Mouse (Mus musculus) CH12.LX (cell line): ENCODE results near the gene Atp6v0b. TPM values are rescaled to one million over a fixed set of nuclear protein-coding genes. Genes with fewer than 3 reads are reported as not detected.

Experiments used
- DNase-seq: peaks from one replicate; pipeline ENCODE4 v3.0.0-alpha.2; 2013; ENCODE audit errors: extremely low read depth
- H3K27ac ChIP-seq: 2 replicates; pipeline ENCODE4 v1.5.1; 2012; ENCODE audit warnings: low read depth, mild to moderate bottlenecking, control low read depth, moderate library complexity; ENCODE audit not compliant: insufficient read depth
- H3K27me3 ChIP-seq: replicated peaks from 2 replicates; pipeline ENCODE3; 2012; ENCODE audit warnings: inconsistent platforms
- H3K36me3 ChIP-seq, 2 experiments: replicated peaks in 1 of 2; 2 replicates each; pipeline versions ENCODE3 to v1.6.1; 2012; ENCODE audit warnings: inconsistent platforms in 1 of 2, low read length in 1 of 2, mild to moderate bottlenecking in 1 of 2, mixed read lengths in 1 of 2, moderate library complexity in 1 of 2; ENCODE audit not compliant: control insufficient read depth in 1 of 2, insufficient read depth in 1 of 2
- H3K4me1 ChIP-seq, 2 experiments: 2 replicates each; pipeline ENCODE4 v1.6.1; 2012; ENCODE audit warnings: inconsistent platforms in 1 of 2, moderate library complexity in 1 of 2; ENCODE audit not compliant: insufficient read depth in 2 of 2, control insufficient read depth in 1 of 2
- H3K4me2 ChIP-seq: 2 replicates; pipeline ENCODE4 v1.6.1; 2012; ENCODE audit warnings: low read depth, mild to moderate bottlenecking, control low read depth; ENCODE audit not compliant: poor library complexity, insufficient read depth, severe bottlenecking
- H3K4me3 ChIP-seq, 3 experiments: fragments of 150-350 bp in 1 of 3; sonication (generic) in 1 of 3; replicated peaks in 1 of 3; 2 replicates each; pipeline versions ENCODE3 to v1.5.1; 2011 to 2012; ENCODE audit warnings: low read depth in 2 of 3, low read length in 2 of 3, mild to moderate bottlenecking in 2 of 3, moderate library complexity in 2 of 3, control low read depth in 1 of 3, improper control_type of control experiment in 1 of 3, inconsistent platforms in 1 of 3, mixed read lengths in 1 of 3; ENCODE audit not compliant: poor library complexity in 1 of 3
- H3K79me2 ChIP-seq: replicated peaks from 2 replicates; pipeline ENCODE4 v1.6.1; 2012; ENCODE audit warnings: mild to moderate bottlenecking, moderate library complexity; ENCODE audit not compliant: control insufficient read depth, poor library complexity, insufficient read depth, severe bottlenecking; ENCODE audit errors: extremely low read depth
- H3K9ac ChIP-seq: 2 replicates; pipeline ENCODE4 v1.6.1; 2012; ENCODE audit warnings: low read depth, mild to moderate bottlenecking, control low read depth, moderate library complexity; ENCODE audit not compliant: insufficient read depth
- H3K9me3 ChIP-seq: replicated peaks from 2 replicates; pipeline ENCODE3; 2012; ENCODE audit warnings: low read length, inconsistent platforms, mixed read lengths
- CTCF ChIP-seq, 2 experiments: IDR thresholded peaks in 1 of 2; conservative IDR thresholded peaks in 1 of 2; 2 replicates each; pipeline ENCODE4 v1.5.1; 2011 to 2012; ENCODE audit warnings: low read depth in 2 of 2, low read length in 2 of 2, improper control_type of control experiment in 1 of 2, inconsistent platforms in 1 of 2, mild to moderate bottlenecking in 1 of 2, moderate library complexity in 1 of 2
- E2F4 ChIP-seq: IDR thresholded peaks from 2 replicates; pipeline ENCODE4 v1.6.1; 2011; ENCODE audit warnings: low read depth, low read length, improper control_type of control experiment; ENCODE audit not compliant: insufficient replicate concordance
- ELF1 ChIP-seq: IDR thresholded peaks from 2 replicates; pipeline ENCODE4 v1.6.1; 2014; ENCODE audit warnings: low read depth, mild to moderate bottlenecking, inconsistent platforms, low read length, improper control_type of control experiment
- ETS1 ChIP-seq: conservative IDR thresholded peaks from 2 replicates; pipeline ENCODE4 v1.6.1; 2012; ENCODE audit warnings: low read depth, mild to moderate bottlenecking, inconsistent platforms, low read length, improper control_type of control experiment, moderate library complexity
- GABPA ChIP-seq: IDR thresholded peaks from 2 replicates; pipeline ENCODE4 v1.6.1; 2012; ENCODE audit warnings: low read depth, low read length, improper control_type of control experiment, inconsistent platforms; ENCODE audit not compliant: insufficient replicate concordance
- HCFC1 ChIP-seq: IDR thresholded peaks from 2 replicates; pipeline ENCODE4 v1.6.1; 2012; ENCODE audit warnings: low read depth, mild to moderate bottlenecking, inconsistent platforms, low read length, improper control_type of control experiment
- JUND ChIP-seq: conservative IDR thresholded peaks from 2 replicates; pipeline ENCODE4 v1.6.1; 2011; ENCODE audit warnings: low read depth, low read length, improper control_type of control experiment
- MAFK ChIP-seq: IDR thresholded peaks from 2 replicates; pipeline ENCODE4 v1.6.1; 2011; ENCODE audit warnings: low read length, improper control_type of control experiment; ENCODE audit not compliant: insufficient replicate concordance
- MAZ ChIP-seq: IDR thresholded peaks from 2 replicates; pipeline ENCODE4 v1.6.1; 2012; ENCODE audit warnings: low read depth, mild to moderate bottlenecking, inconsistent platforms, low read length, improper control_type of control experiment, moderate library complexity
- MEF2A ChIP-seq: IDR thresholded peaks from 2 replicates; pipeline ENCODE4 v1.6.1; 2014; ENCODE audit warnings: low read depth, mild to moderate bottlenecking, inconsistent platforms, low read length, improper control_type of control experiment, borderline replicate concordance
- MXI1 ChIP-seq: IDR thresholded peaks from 2 replicates; pipeline ENCODE4 v1.6.1; 2011; ENCODE audit warnings: mild to moderate bottlenecking, low read depth, low read length, improper control_type of control experiment
- NELFE ChIP-seq: IDR thresholded peaks from 2 replicates; pipeline ENCODE4 v1.6.1; 2011; ENCODE audit warnings: low read depth, low read length, improper control_type of control experiment
- POLR2A ChIP-seq: IDR thresholded peaks from 2 replicates; pipeline ENCODE4 v1.6.1; 2011; ENCODE audit warnings: low read depth, mild to moderate bottlenecking, improper control_type of control experiment, low read length
- POLR2AphosphoS2 ChIP-seq: IDR thresholded peaks from 2 replicates; pipeline ENCODE4 v1.6.1; 2011; ENCODE audit warnings: low read depth, low read length, improper control_type of control experiment
- SIN3A ChIP-seq: IDR thresholded peaks from 2 replicates; pipeline ENCODE4 v1.6.1; 2012; ENCODE audit warnings: low read length, improper control_type of control experiment, inconsistent platforms
- SMC3 ChIP-seq: IDR thresholded peaks from 2 replicates; pipeline ENCODE4 v1.6.1; 2011; ENCODE audit warnings: low read depth, low read length, improper control_type of control experiment
- TCF12 ChIP-seq: IDR thresholded peaks from 2 replicates; pipeline ENCODE4 v1.6.1; 2014; ENCODE audit warnings: low read depth, mild to moderate bottlenecking, inconsistent platforms, low read length, improper control_type of control experiment
- USF2 ChIP-seq: conservative IDR thresholded peaks from 2 replicates; pipeline ENCODE4 v1.6.1; 2011; ENCODE audit warnings: low read depth, low read length, improper control_type of control experiment
- ZC3H11A ChIP-seq: IDR thresholded peaks from 2 replicates; pipeline ENCODE4 v1.6.1; 2012; ENCODE audit warnings: low read depth, mild to moderate bottlenecking, inconsistent platforms, low read length, improper control_type of control experiment
- ZKSCAN1 ChIP-seq: IDR thresholded peaks from 2 replicates; pipeline ENCODE4 v1.6.1; 2012; ENCODE audit warnings: low read depth, inconsistent platforms, low read length, improper control_type of control experiment, borderline replicate concordance
- ZMIZ1 ChIP-seq: IDR thresholded peaks from 2 replicates; pipeline ENCODE4 v1.6.1; 2012; ENCODE audit warnings: low read depth, mild to moderate bottlenecking, inconsistent platforms, low read length, improper control_type of control experiment
- ZNF384 ChIP-seq: IDR thresholded peaks from 2 replicates; pipeline ENCODE4 v1.6.1; 2012; ENCODE audit warnings: low read depth, low read length, improper control_type of control experiment, inconsistent platforms
- dilution Hi-C: fragments of 300-500 bp; cut with MboI; formaldehyde crosslinking; loops from 2 replicates; pipeline ENCODE4 v1.14.3; 2020; ENCODE audit warnings: low sequenced_read_pairs; ENCODE audit not compliant: extremely low pct_unique_long_range_greater_than_20kb, extremely low pct_ligation_motif_present
- in situ Hi-C: fragments of 300-500 bp; cut with MboI; formaldehyde crosslinking; loops from 3 replicates; pipeline ENCODE4 v1.14.3; 2019; ENCODE audit warnings: low sequenced_read_pairs, low pct_ligation_motif_present, low pct_unique_long_range_greater_than_20kb, mixed read lengths
- polyA plus RNA-seq: library from polyadenylated mRNA; unstranded; fragments of >175 nt; gene quantifications from 2 replicates; pipeline ENCODE4 v1.2.1, GENCODE M21; 2012; ENCODE audit warnings: low read depth; ENCODE audit not compliant: insufficient read length
- total RNA-seq, 2 experiments: library from RNA; depleted of rRNA; stranded (reverse); fragments of 300-350 nt in 1 of 2; fragments of >200 nt in 1 of 2; gene quantifications; 2 replicates each; pipeline ENCODE4 v1.2.3; 2012 to 2014

The Atp6v0b gene
- total and polyA plus RNA-seq, 3 experiments: 176 to 202 (median 186) TPM

DNA sequence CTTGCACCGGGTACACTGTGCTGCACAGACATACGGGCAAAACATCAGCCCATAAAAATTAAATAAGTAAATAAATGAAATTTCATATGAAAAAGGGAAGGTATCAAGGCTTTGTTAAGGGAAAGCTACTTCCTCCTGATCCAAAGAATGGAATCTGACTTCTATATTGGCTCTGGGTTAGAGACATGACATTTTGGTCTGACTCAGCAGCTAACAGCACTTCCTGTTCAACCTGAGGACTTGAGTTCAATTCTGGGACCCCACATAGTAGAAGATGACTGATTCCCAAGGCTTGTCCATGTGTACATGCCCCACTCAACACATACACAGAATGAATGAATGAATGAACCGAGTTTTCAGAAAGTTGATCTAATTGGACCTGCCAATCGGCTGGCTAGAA lies 30.7 kb upstream of the Atp6v0b start:
- no peak overlapping the region for H3K4me3 ChIP-seq
- TF ChIP-seq SIN3A (no peak), MEF2A (no peak), ZNF384 (no peak), ZC3H11A (no peak), ZKSCAN1 (no peak), E2F4 (no peak), MAZ (no peak), HCFC1 (no peak), TCF12 (no peak), CTCF (conservative IDR thresholded peaks at IDR 0.05 in 1 of 2, IDR thresholded peaks at IDR 0.05 in 1 of 2; ENCODE audit: low read depth in 2 of 2, low read length in 2 of 2) (no peak), MXI1 (no peak), ZMIZ1 (no peak), POLR2A (no peak), POLR2AphosphoS2 (no peak), GABPA (no peak), JUND (no peak), SMC3 (no peak), ELF1 (no peak), ETS1 (no peak), NELFE (no peak)
- TF ChIP-seq, all 38 proteins: peak for 0
- in situ Hi-C loops (loop anchor here (10.0 kb wide), 1 partner anchor 147 kb away; no protein-coding TSS in a partner anchor), dilution Hi-C loops (no loop called here)
- Histone ChIP-seq H3K27ac (no peak overlapping the region), H3K9ac (no peak overlapping the region), H3K79me2 (peaks cover 9% of the 10 kb centered on the region; the same call in 1 of the 2 replicates), H3K4me2 (no peak overlapping the region), H3K27me3 (no peaks in the 10 kb centered on the region), H3K4me1 (peaks cover 5 to 46% of the 10 kb centered on the region in 2 experiments; a peak in 3 of 4 replicates), H3K36me3 (peaks cover 0 to 10% of the 10 kb centered on the region in 2 experiments), H3K9me3 (no peaks in the 10 kb centered on the region)
- no peak for DNase-seq

- no peak overlapping the region for H3K4me2 ChIP-seq
- H3K27ac ChIP-seq: no peak overlapping the region
- in situ Hi-C loops (loop anchor here (10.0 kb wide), 1 partner anchor 147 kb away; no protein-coding TSS in a partner anchor), dilution Hi-C loops (no loop called here)
- H3K27me3 ChIP-seq: no peaks in the 10 kb centered on the region
- H3K9me3 ChIP-seq: no peaks in the 10 kb centered on the region
- H3K9ac ChIP-seq: no peak overlapping the region
- peaks cover 6 to 50% of the 10 kb centered on the region in 2 experiments; a peak in 3 of 4 replicates for H3K4me1 ChIP-seq
- peaks cover under 1 to 14% of the 10 kb centered on the region in 2 experiments for H3K36me3 ChIP-seq
- H3K4me3 ChIP-seq: no peak overlapping the region
- TF ChIP-seq NELFE: no peak
- no peak for TF ChIP-seq MAFK
- no peak for TF ChIP-seq USF2
- TF ChIP-seq MXI1: no peak
- no peak for TF ChIP-seq MEF2A
- peaks cover 12% of the 10 kb centered on the region; the same call in 1 of the 2 replicates for H3K79me2 ChIP-seq
- no peak for DNase-seq
These were observed 30.3 kb upstream of the Atp6v0b start for GRCm38 (mm10) chr4:117917402-117917801.
